Mouse (Mus musculus) midbrain, postnatal 0 days (tissue): ENCODE data around the gene Cyp26c1. TPM values are rescaled to one million over a fixed set of nuclear protein-coding genes. Genes with fewer than 3 reads are reported as not detected.

Source experiments
- ATAC-seq: fragments of 200-750 bp; cut with Nextera tagmentation; 2 replicates; pipeline ENCODE4 v1.8.0; 2017; ENCODE audit warnings: moderate number of reproducible peaks, mild to moderate bottlenecking, moderate TSS enrichment, moderate library complexity; ENCODE audit not compliant: low FRiP score
- DNase-seq: peaks from one replicate; pipeline ENCODE4 v3.0.0-alpha.2; 2015; ENCODE audit warnings: low spot score
- H3K27ac ChIP-seq: fragments of 300-500 bp; sonication (generic); 2 replicates; pipeline ENCODE4 v1.5.1; 2014; ENCODE audit warnings: low read depth, mild to moderate bottlenecking, low read length, mixed read lengths
- H3K27me3 ChIP-seq: fragments of 300-500 bp; sonication (generic); 2 replicates; pipeline ENCODE4 v1.6.1; 2014; ENCODE audit warnings: low read length, control low read depth, mixed read lengths; ENCODE audit not compliant: insufficient read depth
- H3K36me3 ChIP-seq: fragments of 300-500 bp; sonication (generic); 2 replicates; pipeline ENCODE4 v1.6.1; 2014; ENCODE audit warnings: low read length, control low read depth, mixed read lengths; ENCODE audit not compliant: insufficient read depth
- H3K4me1 ChIP-seq: fragments of 300-500 bp; sonication (generic); 2 replicates; pipeline ENCODE4 v1.6.1; 2014; ENCODE audit warnings: mild to moderate bottlenecking, control low read depth, antibody characterized with exemption, low read length, mixed read lengths; ENCODE audit not compliant: insufficient read depth
- H3K4me2 ChIP-seq: fragments of 300-500 bp; sonication (generic); 2 replicates; pipeline ENCODE4 v1.6.1; 2014; ENCODE audit warnings: low read depth, mild to moderate bottlenecking, low read length, mixed read lengths; ENCODE audit not compliant: poor library complexity, severe bottlenecking
- H3K4me3 ChIP-seq: fragments of 300-500 bp; sonication (generic); 2 replicates; pipeline ENCODE4 v1.5.1; 2014; ENCODE audit warnings: low read depth, mild to moderate bottlenecking, low read length, moderate library complexity
- H3K9ac ChIP-seq: fragments of 300-500 bp; sonication (generic); replicated peaks from 2 replicates; pipeline ENCODE4 v1.6.1; 2014; ENCODE audit warnings: mild to moderate bottlenecking, low read length, moderate library complexity, mixed read lengths; ENCODE audit not compliant: poor library complexity, severe bottlenecking
- H3K9me3 ChIP-seq: fragments of 300-500 bp; sonication (generic); 2 replicates; pipeline ENCODE4 v1.6.1; 2016; ENCODE audit warnings: low read length, control low read depth
- CTCF ChIP-seq: IDR thresholded peaks from 2 replicates; pipeline ENCODE4 v1.5.1; 2016; ENCODE audit warnings: antibody characterized with exemption, mild to moderate bottlenecking
- WGBS: fragments of 180-500 bp; shearing (Covaris S2); extraction: QIAGEN DNeasy Blood & Tissue Kit; methylation state at CpG from one replicate; pipeline ENCODE4 v1.1.7; 2014; 5-methylcytosine and 5-hydroxymethylcytosine counted together
- polyA plus RNA-seq: library from polyadenylated mRNA; unstranded; fragments of >200 nt; fragmentation: Nextera tagmentation; extraction: Ambion mirVana; gene quantifications from 2 replicates; pipeline ENCODE4 v1.2.1, GENCODE M21; 2015
- total RNA-seq: library from RNA; depleted of rRNA; stranded (reverse); fragments of >200 nt; gene quantifications from 2 replicates; pipeline ENCODE4 v1.2.3, GENCODE M21; 2014

The Cyp26c1 gene
- total and polyA plus RNA-seq, 2 experiments from 2014 or later, result not detected

DNA sequence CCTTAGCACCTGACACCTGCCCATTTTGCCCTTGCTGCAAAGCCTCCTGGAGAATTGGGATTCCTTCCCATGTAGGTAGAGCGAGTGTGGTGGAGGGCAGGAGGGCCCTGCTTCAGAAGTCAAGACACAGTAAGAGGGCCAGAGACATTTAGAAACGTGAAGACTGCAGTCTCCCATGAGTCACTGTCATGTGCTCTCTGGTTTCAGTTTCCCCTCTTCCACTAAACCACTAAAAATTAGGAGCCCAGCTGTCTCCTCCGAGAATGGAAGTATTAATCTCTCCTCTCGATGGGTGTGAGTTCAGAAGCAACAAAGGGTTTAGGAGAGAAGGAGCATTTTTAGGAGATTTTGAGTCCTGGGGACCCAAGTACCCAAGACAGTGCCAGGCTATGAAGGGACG, 4.1 kb downstream of the Cyp26c1 start:
- DNase-seq (no peak), ATAC-seq (no peak)
- Histone ChIP-seq H3K27me3 (peaks cover 99% of the 10 kb centered on the region), H3K27ac (no peak overlapping the region), H3K9me3 (no peaks in the 10 kb centered on the region), H3K36me3 (no peaks in the 10 kb centered on the region), H3K4me2 (no peak overlapping the region), H3K4me1 (no peaks in the 10 kb centered on the region), H3K9ac (no peak overlapping the region), H3K4me3 (no peak overlapping the region)
- TF ChIP-seq CTCF, result no peak
- 57% methylated on average over 5 of the region's 5 CpGs for WGBS

DNA sequence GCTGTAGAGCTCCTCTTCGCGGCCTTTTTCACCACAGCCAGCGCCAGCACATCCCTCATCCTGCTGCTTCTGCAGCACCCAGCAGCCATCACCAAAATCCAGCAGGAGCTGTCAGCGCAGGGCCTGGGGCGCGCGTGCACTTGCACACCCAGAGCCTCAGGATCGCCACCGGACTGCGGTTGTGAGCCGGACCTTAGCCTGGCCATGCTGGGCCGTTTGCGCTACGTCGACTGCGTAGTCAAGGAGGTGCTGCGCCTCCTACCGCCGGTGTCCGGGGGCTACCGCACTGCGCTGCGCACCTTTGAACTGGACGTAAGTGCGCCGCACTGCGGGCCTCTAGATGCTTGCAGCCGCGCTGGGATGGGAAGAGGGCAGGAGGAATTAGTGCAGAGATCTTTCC, 5.3 kb downstream of the Cyp26c1 start:
- H3K4me2 ChIP-seq, result peak overlapping the region; percentile 28
- peak; percentile 54 for TF ChIP-seq CTCF
- no peak overlapping the region for H3K9ac ChIP-seq
- peaks cover 100% of the 10 kb centered on the region for H3K27me3 ChIP-seq
- ATAC-seq (no peak), DNase-seq (peak; percentile 9)
- WGBS, result 5% methylated on average over 29 of the region's 29 CpGs
- no peaks in the 10 kb centered on the region for H3K9me3 ChIP-seq
- no peak overlapping the region for H3K4me3 ChIP-seq
- H3K36me3 ChIP-seq, result no peaks in the 10 kb centered on the region
- H3K4me1 ChIP-seq, result no peaks in the 10 kb centered on the region
- no peak overlapping the region for H3K27ac ChIP-seq

- peaks cover 100% of the 10 kb centered on the region for H3K27me3 ChIP-seq
- DNase-seq (peak; percentile 29), ATAC-seq (peak; percentile 61; the same call in 1 of the 2 replicates)
- peaks cover 6% of the 10 kb centered on the region; the same call in 1 of the 2 replicates for H3K4me1 ChIP-seq
- H3K9ac ChIP-seq, result peak overlapping the region; percentile 13; the same call in 1 of the 2 replicates
- no peaks in the 10 kb centered on the region for H3K36me3 ChIP-seq
- peak overlapping the region; percentile 79 for H3K4me2 ChIP-seq
- under 1% methylated on average over 39 of the region's 40 CpGs for WGBS
- no peak overlapping the region for H3K27ac ChIP-seq
- peak overlapping the region; percentile 38 for H3K4me3 ChIP-seq
- TF ChIP-seq CTCF, result no peak
- no peaks in the 10 kb centered on the region for H3K9me3 ChIP-seq
These were observed 7.5 kb downstream of the Cyp26c1 start for GRCm38 (mm10) chr19:37692879-37693278.

- Histone ChIP-seq H3K4me3 (no peak overlapping the region), H3K9ac (no peak overlapping the region), H3K4me2 (no peak overlapping the region), H3K27ac (no peak overlapping the region), H3K4me1 (peaks cover 11% of the 10 kb centered on the region; the same call in 1 of the 2 replicates), H3K36me3 (no peaks in the 10 kb centered on the region), H3K27me3 (peaks cover 100% of the 10 kb centered on the region), H3K9me3 (no peaks in the 10 kb centered on the region)
- 35% methylated on average over 13 of the region's 13 CpGs for WGBS
- DNase-seq (no peak), ATAC-seq (no peak)
- no peak for TF ChIP-seq CTCF
These were observed 9.8 kb downstream of the Cyp26c1 start for GRCm38 (mm10) chr19:37695146-37695545.

DNA sequence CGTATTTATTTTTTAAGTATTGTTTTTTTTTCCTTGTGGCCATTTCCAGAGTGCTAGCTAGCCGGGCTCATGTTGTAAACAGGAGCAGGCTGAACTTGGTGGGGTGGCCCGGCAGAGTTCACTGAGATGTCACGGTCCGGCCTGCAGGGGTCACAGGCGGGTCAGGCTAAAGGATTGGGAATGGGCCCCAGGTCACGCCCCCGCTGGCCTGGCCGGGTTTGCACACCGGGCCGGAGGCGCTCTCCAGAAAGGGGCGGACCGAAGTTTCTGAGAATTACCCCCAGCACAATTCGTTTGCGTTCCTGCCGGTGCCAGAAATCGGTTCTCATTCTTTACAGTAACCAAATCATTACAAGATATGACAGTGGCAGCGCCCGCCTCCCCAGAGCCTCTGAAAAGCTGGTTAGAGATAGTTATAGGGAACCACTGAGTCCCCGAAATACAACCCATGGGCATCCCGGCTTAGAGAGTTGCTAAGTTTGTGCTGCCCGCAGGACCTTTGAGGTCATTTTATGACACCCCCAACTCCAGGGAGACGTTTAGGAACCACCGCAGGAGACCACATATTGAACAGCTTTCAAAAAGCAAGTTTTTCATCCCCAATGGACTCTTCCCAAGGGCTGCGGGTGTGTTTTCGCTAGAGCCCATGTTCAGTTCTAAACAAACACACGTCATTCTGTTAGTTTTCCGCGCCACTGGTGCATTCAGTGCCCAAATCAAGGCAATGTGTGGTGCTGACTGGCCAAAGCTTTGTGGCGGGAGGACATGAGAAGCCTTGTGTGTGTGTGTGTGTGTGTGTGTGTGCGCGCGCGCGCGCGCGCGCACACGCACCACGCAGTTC, 10.6 kb downstream of the Cyp26c1 start:
- 3% methylated on average over 42 of the region's 42 CpGs for WGBS
- Histone ChIP-seq H3K4me2 (no peak overlapping the region), H3K4me3 (no peak overlapping the region), H3K27me3 (peaks cover 100% of the 10 kb centered on the region), H3K36me3 (no peaks in the 10 kb centered on the region), H3K9ac (no peak overlapping the region), H3K9me3 (no peaks in the 10 kb centered on the region), H3K27ac (no peak overlapping the region), H3K4me1 (peaks cover 11% of the 10 kb centered on the region; the same call in 1 of the 2 replicates)
- ATAC-seq (no peak), DNase-seq (no peak)
- no peak for TF ChIP-seq CTCF

DNA sequence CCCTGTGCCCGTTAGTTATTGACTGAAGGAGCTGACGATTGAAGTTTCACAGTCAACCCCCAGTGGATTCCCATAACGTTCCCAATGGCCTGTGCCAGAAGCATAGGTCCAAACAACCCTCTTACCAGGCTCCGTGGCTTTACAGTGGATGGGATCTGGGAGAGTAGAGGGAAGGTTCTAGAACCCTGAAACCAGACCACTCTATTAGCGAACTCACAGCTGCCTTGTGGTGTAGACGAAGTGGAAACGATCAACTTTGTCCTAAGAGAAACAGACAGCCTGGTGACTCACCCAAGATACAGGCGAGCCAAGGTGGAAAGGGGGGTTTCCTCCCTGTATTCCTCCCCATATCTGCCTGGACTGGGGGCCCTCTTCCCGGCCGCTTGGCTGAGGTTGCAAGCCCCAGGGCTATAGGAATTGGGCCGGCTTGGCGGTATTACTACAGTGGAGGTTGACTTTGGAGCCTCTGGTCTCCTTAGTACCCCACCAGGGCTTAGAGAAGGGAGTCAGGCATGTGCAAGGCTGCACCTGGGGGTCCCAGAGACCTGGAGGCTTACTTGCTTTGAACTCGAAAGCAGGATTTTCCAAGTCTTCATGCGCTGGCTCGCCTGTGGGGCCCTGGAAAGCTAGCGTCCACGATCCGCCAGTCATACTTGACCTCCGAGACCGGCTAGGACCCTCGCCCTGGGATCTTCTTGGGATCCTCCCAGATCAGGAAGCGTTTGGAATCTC, 11.4 kb downstream of the Cyp26c1 start:
- no peak for TF ChIP-seq CTCF
- peaks cover 11% of the 10 kb centered on the region; the same call in 1 of the 2 replicates for H3K4me1 ChIP-seq
- H3K36me3 ChIP-seq, result no peaks in the 10 kb centered on the region
- WGBS, result 3% methylated on average over 22 of the region's 22 CpGs
- DNase-seq (no peak), ATAC-seq (no peak)
- H3K27ac ChIP-seq, result no peak overlapping the region
- peaks cover 94% of the 10 kb centered on the region for H3K27me3 ChIP-seq
- 0 out of 2 replicates have a peak overlapping the region, but pooled peaks have one; percentile 34 for H3K4me3 ChIP-seq
- no peak overlapping the region for H3K9ac ChIP-seq
- peak overlapping the region; percentile 67 for H3K4me2 ChIP-seq
- no peaks in the 10 kb centered on the region for H3K9me3 ChIP-seq
